Mouse (Mus musculus) liver, adult 2 months (tissue): ENCODE measurements around the gene Ren1. TPM values are rescaled to one million over a fixed set of nuclear protein-coding genes. Genes with fewer than 3 reads are reported as not detected.

ENCODE experiments used
- DNase-seq: peaks from one replicate; pipeline ENCODE4 v3.0.0-alpha.2; 2011; ENCODE audit warnings: low read depth, low spot score; ENCODE audit errors: extremely low read depth
- H3K27ac ChIP-seq: fragments of 200-500 bp; replicated peaks from 2 replicates; pipeline ENCODE4 v1.5.1; 2012; ENCODE audit warnings: low read depth, mild to moderate bottlenecking, control low read depth, inconsistent platforms, low read length; ENCODE audit not compliant: insufficient read depth
- H3K27me3 ChIP-seq: fragments of 200-500 bp; 2 replicates; pipeline ENCODE4 v1.6.1; 2012; ENCODE audit warnings: mild to moderate bottlenecking, moderate library complexity, low read length, inconsistent platforms; ENCODE audit not compliant: control insufficient read depth, insufficient read depth
- H3K36me3 ChIP-seq: fragments of 200-500 bp; 2 replicates; pipeline ENCODE4 v1.6.1; 2012; ENCODE audit warnings: low read length, inconsistent platforms; ENCODE audit not compliant: control insufficient read depth, insufficient read depth
- H3K4me1 ChIP-seq: fragments of 200-500 bp; 2 replicates; pipeline ENCODE4 v1.6.1; 2011; ENCODE audit warnings: low read length; ENCODE audit not compliant: control insufficient read depth, insufficient read depth
- H3K4me3 ChIP-seq: fragments of 200-500 bp; 2 replicates; pipeline ENCODE4 v1.5.1; 2011; ENCODE audit warnings: low read depth, mild to moderate bottlenecking, control low read depth, low read length, moderate library complexity; ENCODE audit not compliant: insufficient read depth
- H3K79me2 ChIP-seq: fragments of 200-500 bp; 2 replicates; pipeline ENCODE4 v1.6.1; 2012; ENCODE audit warnings: inconsistent platforms, mild to moderate bottlenecking, low read length, moderate library complexity; ENCODE audit not compliant: control insufficient read depth, insufficient read depth
- H3K9ac ChIP-seq: fragments of 200-500 bp; 2 replicates; pipeline ENCODE4 v1.6.1; 2012; ENCODE audit warnings: low read depth, mild to moderate bottlenecking, control low read depth, inconsistent platforms, low read length
- CTCF ChIP-seq: fragments of 200-500 bp; IDR thresholded peaks from 2 replicates; pipeline ENCODE4 v1.5.1; 2011; ENCODE audit warnings: low read depth, low read length, control low read depth
- POLR2A ChIP-seq: fragments of 200-500 bp; IDR thresholded peaks from 2 replicates; pipeline ENCODE4 v1.6.1; 2011; ENCODE audit warnings: low read length, control low read depth; ENCODE audit not compliant: insufficient read depth; ENCODE audit errors: extremely low read depth
- WGBS: fragments of 180-500 bp; shearing (Covaris S2); methylation state at CpG from one replicate; pipeline ENCODE4 v1.1.7; 2018; 5-methylcytosine and 5-hydroxymethylcytosine counted together
- polyA plus RNA-seq: library from polyadenylated mRNA; depleted of rRNA; stranded (reverse); fragments of >200 nt; gene quantifications from 2 replicates; pipeline ENCODE4 v1.2.3, GENCODE M21; 2012
- total RNA-seq: library from RNA; depleted of rRNA; stranded (reverse); fragments of >200 nt; gene quantifications from 2 replicates; pipeline ENCODE4 v1.2.3, GENCODE M21; 2014

Gene Ren1
- total and polyA plus RNA-seq, 2 experiments = 0.18 TPM; not detected in 1

DNA sequence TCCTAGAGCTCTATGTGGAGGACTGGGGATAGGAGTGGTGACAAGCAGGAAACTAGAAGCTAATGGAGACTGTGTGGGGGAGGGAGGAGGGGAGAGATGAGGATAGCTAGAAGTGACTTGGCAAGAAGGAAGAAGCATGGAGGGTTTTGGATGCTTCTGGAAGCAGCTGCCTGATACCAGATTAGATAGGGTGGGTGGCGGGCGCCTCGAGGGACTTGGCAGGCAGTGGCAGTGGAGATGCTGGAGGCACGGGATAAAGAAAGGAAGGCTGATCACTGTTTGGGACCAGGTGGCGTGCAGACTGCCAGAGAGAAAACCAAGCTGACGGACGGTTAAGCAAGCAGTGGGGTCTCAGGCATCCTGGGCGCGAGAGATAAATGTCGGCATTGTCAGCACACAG, 38.4 kb upstream of the Ren1 start:
- Histone ChIP-seq H3K27ac (no peak overlapping the region), H3K4me1 (peaks cover 9% of the 10 kb centered on the region)
- 66% methylated on average over 10 of the region's 10 CpGs for WGBS

DNA sequence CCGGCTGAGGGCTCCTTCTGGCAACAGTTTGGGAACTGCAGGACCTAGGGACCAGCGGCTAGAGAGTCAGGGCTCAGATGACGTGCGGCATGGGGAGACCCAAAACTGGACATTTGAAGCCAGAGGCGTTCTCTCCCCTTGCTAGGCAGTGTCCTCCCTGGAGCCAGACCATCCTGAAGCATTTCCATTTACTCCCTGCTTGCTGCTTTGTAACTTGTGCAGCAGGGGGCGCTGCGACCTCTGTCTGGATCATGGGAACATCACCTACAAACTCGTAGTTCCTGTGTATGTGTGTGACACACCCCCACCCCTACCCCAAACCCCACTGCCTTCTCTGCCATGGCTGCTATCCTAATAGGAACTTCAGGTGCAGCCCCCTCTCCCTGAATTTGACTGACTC, 35.9 kb upstream of the Ren1 start:
- Histone ChIP-seq H3K4me1 (peaks cover 6% of the 10 kb centered on the region), H3K27ac (no peak overlapping the region), H3K9ac (no peak overlapping the region), H3K27me3 (no peaks in the 10 kb centered on the region), H3K36me3 (no peaks in the 10 kb centered on the region), H3K4me3 (no peak overlapping the region), H3K79me2 (peaks cover 7% of the 10 kb centered on the region; the same call in 1 of the 2 replicates)
- peak; percentile 38 for DNase-seq
- no peak for TF ChIP-seq POLR2A
- TF ChIP-seq CTCF = peak; percentile 86
- WGBS = 42% methylated on average over 8 of the region's 8 CpGs

More for the DNA sequence above, 38.4 kb upstream of the Ren1 start:
- no peak overlapping the region for H3K9ac ChIP-seq
- H3K4me3 ChIP-seq = no peak overlapping the region
- DNase-seq = no peak
- peaks cover 7% of the 10 kb centered on the region; the same call in 1 of the 2 replicates for H3K79me2 ChIP-seq
- H3K27me3 ChIP-seq = no peaks in the 10 kb centered on the region
- TF ChIP-seq POLR2A (no peak), CTCF (no peak)
- no peaks in the 10 kb centered on the region for H3K36me3 ChIP-seq

GRCm38 (mm10) chr1:133315775-133316174, 34.5 kb upstream of the Ren1 start:
- Histone ChIP-seq H3K4me1 (peaks cover 2% of the 10 kb centered on the region), H3K9ac (no peak overlapping the region), H3K4me3 (no peak overlapping the region), H3K79me2 (peaks cover 4% of the 10 kb centered on the region; the same call in 1 of the 2 replicates), H3K36me3 (no peaks in the 10 kb centered on the region), H3K27ac (no peak overlapping the region), H3K27me3 (no peaks in the 10 kb centered on the region)
- WGBS = 72% methylated on average over 6 of the region's 6 CpGs
- no peak for TF ChIP-seq POLR2A
- TF ChIP-seq CTCF = no peak
- no peak for DNase-seq

- H3K79me2 ChIP-seq = no peaks in the 10 kb centered on the region
- H3K4me3 ChIP-seq = no peak overlapping the region
- no peaks in the 10 kb centered on the region for H3K4me1 ChIP-seq
- H3K27me3 ChIP-seq = no peaks in the 10 kb centered on the region
- H3K9ac ChIP-seq = no peak overlapping the region
- H3K36me3 ChIP-seq = no peaks in the 10 kb centered on the region
- WGBS = 83% methylated on average over 4 of the region's 4 CpGs
- H3K27ac ChIP-seq = no peak overlapping the region
- DNase-seq = no peak
- TF ChIP-seq CTCF (no peak), POLR2A (no peak)
These were observed 33.7 kb upstream of the Ren1 start for GRCm38 (mm10) chr1:133316577-133316976.

DNA sequence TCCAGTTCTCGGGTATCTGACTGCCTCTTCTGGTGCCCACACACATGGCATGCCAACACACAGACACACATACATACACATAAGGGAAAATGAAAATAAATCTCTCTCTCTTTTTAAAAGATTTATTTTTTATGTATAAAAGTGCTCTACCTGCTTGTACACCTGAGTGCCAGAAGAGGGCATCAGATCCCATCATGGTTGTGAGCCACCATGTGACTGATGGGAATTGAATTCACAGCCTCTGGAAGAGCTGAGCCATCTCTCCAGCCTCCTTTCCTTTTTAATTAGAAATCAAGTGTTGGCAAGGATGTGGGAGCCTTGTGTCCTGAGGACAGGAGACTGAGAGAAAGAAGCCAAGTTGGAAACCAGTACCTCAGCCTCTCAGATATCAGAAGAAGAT, 33.2 kb upstream of the Ren1 start:
- peak; percentile 41 for DNase-seq
- Histone ChIP-seq H3K79me2 (no peaks in the 10 kb centered on the region), H3K36me3 (no peaks in the 10 kb centered on the region), H3K9ac (no peak overlapping the region), H3K27me3 (no peaks in the 10 kb centered on the region), H3K4me1 (no peaks in the 10 kb centered on the region), H3K4me3 (no peak overlapping the region), H3K27ac (no peak overlapping the region)
- peak; percentile 34; the same call in 1 of the 2 replicates for TF ChIP-seq CTCF
- TF ChIP-seq POLR2A = no peak
- WGBS = 90% methylated on average over 1 of the region's 1 CpGs

DNA sequence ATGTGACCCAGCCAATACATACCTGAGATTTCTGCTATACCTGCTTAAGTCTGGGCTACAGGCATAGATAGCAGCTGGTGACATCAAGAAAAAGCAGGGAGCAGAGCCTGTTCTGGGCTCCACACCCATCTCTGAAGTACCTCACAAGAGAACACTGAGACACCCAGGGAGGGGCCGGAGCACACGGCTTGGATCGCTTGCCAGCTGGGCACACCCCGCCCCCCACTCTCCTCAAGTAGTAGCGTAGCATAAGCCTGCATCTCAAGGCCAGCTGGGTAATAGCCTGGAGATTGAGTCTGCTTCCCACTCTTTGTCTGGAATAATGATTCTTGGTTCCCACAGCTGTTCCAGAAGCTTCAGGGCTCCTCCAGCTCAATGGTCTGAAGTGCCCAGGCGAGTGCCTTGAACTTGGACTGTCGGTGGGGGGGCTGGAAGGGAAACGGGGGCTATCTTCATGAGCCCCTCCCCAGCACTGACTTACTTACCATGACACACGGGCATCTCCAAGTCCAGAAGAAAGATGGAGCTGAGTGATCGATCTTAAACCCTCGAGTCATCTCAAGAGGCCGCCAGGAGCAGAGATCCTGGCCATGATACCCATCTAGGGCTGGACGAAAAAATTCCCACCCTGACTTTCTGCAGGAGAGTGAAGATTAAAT, 28.9 kb upstream of the Ren1 start, which contains the start of gene Kiss1:
TSS of gene Kiss1 (plus strand) at position 609 of the 659 bp plus-strand sequence.
- Histone ChIP-seq H3K4me3 (no peak within 1 kb of the TSS), H3K27me3 (no peaks in the 10 kb centered on the region), H3K79me2 (no peaks in the 10 kb centered on the region), H3K27ac (no peak within 1 kb of the TSS), H3K9ac (no peak within 1 kb of the TSS), H3K36me3 (no peaks in the 10 kb centered on the region), H3K4me1 (no peaks in the 10 kb centered on the region)
- DNase-seq = no peak
- no peak for TF ChIP-seq CTCF
- no peak for TF ChIP-seq POLR2A
- 93% methylated on average over 13 of the region's 13 CpGs for WGBS
